ENCODE assay signal across 27 mouse cellular contexts in the genomic region with DNA sequence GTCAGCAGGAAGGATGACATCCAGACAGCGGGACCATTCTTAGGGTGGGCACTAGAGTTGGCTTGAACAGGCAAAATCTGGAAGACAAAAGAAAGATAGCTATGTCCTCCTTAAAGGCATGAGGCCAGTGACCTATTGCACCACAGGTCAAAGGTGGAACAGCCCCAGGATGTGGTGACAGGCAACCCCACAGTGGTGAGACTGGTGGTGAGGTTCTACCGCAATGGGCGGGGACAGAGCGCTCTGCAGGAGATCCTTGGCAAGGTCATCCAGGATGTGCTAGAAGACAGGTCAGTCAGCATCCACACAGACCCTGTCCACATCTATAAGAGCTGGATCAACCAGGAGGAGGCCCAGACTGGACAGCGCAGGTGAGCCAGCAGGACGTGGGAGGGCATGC. TPM values are rescaled to one million over a fixed set of nuclear protein-coding genes. Genes with fewer than 3 reads are reported as not detected.
"Had no signal": no experiment of that assay in that cellular context is flagged by ENCODE, and none has a peak within 500 bp of the region (broad histone marks: within the 10 kb centered on the region; RNA-seq: fewer than 3 reads in every experiment).

No protein-coding gene starts in this region.

- DNase-seq: kidney, adult 2 months; kidney, postnatal 25 days; layer of hippocampus, postnatal 36 days; lung, adult 18-20 months; lung, postnatal 36 days; thymus, postnatal 25 days had no signal

- H3K4me2 ChIP-seq: liver, embryonic 15.5 days; midbrain, embryonic 12.5 days; midbrain, embryonic 15.5 days had no signal

- H3K4me3 ChIP-seq: layer of hippocampus, adult 2 months; left cerebral cortex, adult 2 months; liver, embryonic 15.5 days; midbrain, embryonic 12.5 days; midbrain, embryonic 15.5 days; myocyte had no signal

- H3K27me3 ChIP-seq: liver, embryonic 15.5 days; midbrain, embryonic 12.5 days; midbrain, embryonic 15.5 days had no signal

- ATAC-seq: intestine, embryonic 16.5 days; lung, postnatal 0 days; midbrain, embryonic 15.5 days had no signal

- H3K9me3 ChIP-seq: liver, embryonic 15.5 days; midbrain, embryonic 12.5 days; midbrain, embryonic 15.5 days had no signal

- H3K36me3 ChIP-seq: midbrain, embryonic 15.5 days had no signal

- H3K9ac ChIP-seq: liver, embryonic 15.5 days; midbrain, embryonic 12.5 days; midbrain, embryonic 15.5 days had no signal

- H3K4me1 ChIP-seq: liver, embryonic 15.5 days; midbrain, embryonic 12.5 days; midbrain, embryonic 15.5 days had no signal

- H3K27ac ChIP-seq: kidney, postnatal 0 days; layer of hippocampus, adult 2 months; left cerebral cortex, adult 2 months; liver, embryonic 15.5 days; midbrain, embryonic 12.5 days; midbrain, embryonic 15.5 days had no signal

RNA-seq across cellular contexts. Expression of gene Ttc24, which starts 31.0 kb away (rescaled TPM):
- total RNA-seq: layer of hippocampus, adult 2 months; layer of hippocampus, postnatal 10 days; layer of hippocampus, postnatal 36 days; left cerebral cortex, adult 2 months; left cerebral cortex, postnatal 10 days; left cerebral cortex, postnatal 36 days; liver, adult 2 months had no signal
- polyA plus RNA-seq: intestine, embryonic 16.5 days; kidney, adult 2 months; kidney, embryonic 14.5 days; kidney, postnatal 0 days; large intestine, adult 2 months; limb, embryonic 11.5 days; limb, embryonic 14.5 days; liver, adult 2 months; liver, embryonic 15.5 days; lung, postnatal 0 days; midbrain, embryonic 12.5 days; midbrain, embryonic 15.5 days; myocyte; neural tube, embryonic 11.5 days; neural tube, embryonic 14.5 days; small intestine, adult 2 months; spleen, adult 2 months had no signal
